Mouse (Mus musculus): ENCODE measurements around the gene E330014E10Rik.
"Not testable (repeated sequence)": the region's sequence is repeated elsewhere in the genome, so short reads cannot be mapped to it uniquely, and the experiment has no call there.

E330014E10Rik gene

DNA sequence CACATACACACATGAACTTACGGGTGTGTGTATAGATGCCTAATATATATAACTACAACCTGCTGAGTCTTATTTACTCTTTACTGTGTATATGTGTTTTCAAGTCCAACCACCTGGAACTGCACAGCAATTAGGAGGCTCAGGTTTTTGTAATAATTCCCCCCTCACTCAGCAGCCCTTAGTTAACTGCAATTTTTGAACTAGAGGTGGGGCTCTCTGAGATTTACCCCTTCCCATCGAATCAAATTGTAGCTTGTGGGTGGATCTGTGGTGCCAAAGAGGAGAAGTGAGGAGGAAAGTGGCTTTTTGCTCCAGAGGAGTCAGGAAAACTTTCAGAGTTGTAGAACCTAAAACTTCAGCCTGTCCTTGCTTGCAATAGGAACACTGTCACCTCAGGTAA lies at the start of gene E330014E10Rik:
Gene E330014E10Rik, plus strand, starts transcription at position 301 of the 400 bp plus-strand sequence.
- ATAC-seq (ENCODE audit: insufficient number of reproducible peaks, low FRiP score, low TSS enrichment): not testable (repeated sequence)

GRCm38 (mm10) chr5:95736073-95736472 lies 39.7 kb upstream of the E330014E10Rik start, which contains the start of gene Gm7978:
Gene Gm7978 (minus strand): TSS chr5:95736173.
- not testable (repeated sequence) for ATAC-seq (ENCODE audit: insufficient number of reproducible peaks, low FRiP score, low TSS enrichment)

DNA sequence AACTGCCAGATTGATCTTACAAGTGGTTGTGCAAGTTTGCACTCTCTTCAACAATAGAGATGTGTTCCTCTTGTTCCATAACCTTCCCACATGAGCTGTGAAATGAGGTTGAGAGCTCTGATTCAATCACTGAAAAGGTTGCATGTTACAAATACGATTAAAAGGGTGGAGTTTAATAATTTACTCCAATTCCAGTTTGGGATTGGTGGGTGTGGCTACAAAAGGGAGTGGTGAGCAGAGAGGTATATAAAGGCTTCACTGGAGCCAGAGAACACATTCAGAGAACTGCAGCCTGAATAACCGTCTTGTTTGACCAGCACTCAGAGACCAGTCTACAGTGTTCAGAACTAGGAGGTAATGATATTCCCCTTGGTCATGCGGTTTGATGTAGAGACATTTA lies 34.1 kb upstream of the E330014E10Rik start, which contains the start of gene Gm7982:
Gene Gm7982, plus strand, starts transcription at position 301 of the 400 bp plus-strand sequence.
- ATAC-seq (ENCODE audit: insufficient number of reproducible peaks, low FRiP score, low TSS enrichment): not testable (repeated sequence)

GRCm38 (mm10) chr5:95810841-95811240 lies 35.1 kb downstream of the E330014E10Rik start:
- ATAC-seq (ENCODE audit: insufficient number of reproducible peaks, low FRiP score, low TSS enrichment): not testable (repeated sequence)

- no peak for ATAC-seq (ENCODE audit: insufficient number of reproducible peaks, low FRiP score, low TSS enrichment)
These were observed 60.8 kb downstream of the E330014E10Rik start for GRCm38 (mm10) chr5:95836580-95836979.

DNA sequence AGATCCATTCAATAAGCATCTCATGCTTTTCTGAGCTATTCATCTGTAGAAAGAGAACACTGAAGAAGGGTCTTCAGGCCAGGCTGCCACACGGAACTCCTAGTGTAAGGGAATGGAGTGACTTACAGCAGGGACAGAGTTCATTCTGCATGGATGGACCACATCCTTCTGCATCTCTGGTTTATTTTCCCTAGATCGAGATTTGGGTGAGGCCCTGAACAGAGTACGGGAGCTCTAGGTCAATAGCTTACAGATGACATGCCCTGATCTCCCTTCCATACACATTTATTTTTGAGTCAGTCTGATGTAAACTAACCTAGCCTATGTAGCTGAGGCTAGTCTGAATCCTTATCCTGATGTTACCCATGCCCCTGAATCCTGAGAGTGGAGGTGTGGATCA lies 78.2 kb downstream of the E330014E10Rik start:
- ATAC-seq (ENCODE audit: insufficient number of reproducible peaks, low FRiP score, low TSS enrichment): no peak

Data from cerebellum, adult (tissue).